Mouse (Mus musculus) liver, adult (tissue): ENCODE measurements at regions not wholly inside any gene's neighbourhood (a gene's known extent, or its start where the extent isn't known, plus 50 kb on each side); places are given as distances from the start of the nearest gene placed in this dataset.

Source experiments
- GATA4 ChIP-seq: IDR thresholded peaks from 2 replicates; pipeline ENCODE4 v1.6.1; 2014; ENCODE audit warnings: mild to moderate bottlenecking, low read length; ENCODE audit not compliant: insufficient replicate concordance

DNA sequence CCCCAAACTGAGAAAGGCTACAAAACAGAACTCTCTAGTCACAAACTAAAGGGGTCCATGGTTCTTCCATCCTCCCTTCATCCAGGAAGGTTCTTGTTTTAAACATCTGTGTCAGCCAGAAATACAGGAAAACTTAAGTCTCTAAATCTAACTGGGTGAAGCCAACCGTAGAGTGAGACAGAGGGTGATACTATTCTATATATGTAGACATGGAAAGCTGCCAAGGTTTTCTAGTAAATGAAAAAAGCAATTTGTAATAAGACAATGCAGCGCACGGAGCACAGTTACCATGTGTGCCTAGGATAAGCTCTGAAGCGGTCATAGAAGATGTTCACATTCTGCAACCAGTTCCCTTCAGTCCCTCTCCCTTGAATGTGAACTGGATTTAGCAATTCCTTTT lies 55.4 kb downstream of the Ppp1r3c start:
- no peak for TF ChIP-seq GATA4

DNA sequence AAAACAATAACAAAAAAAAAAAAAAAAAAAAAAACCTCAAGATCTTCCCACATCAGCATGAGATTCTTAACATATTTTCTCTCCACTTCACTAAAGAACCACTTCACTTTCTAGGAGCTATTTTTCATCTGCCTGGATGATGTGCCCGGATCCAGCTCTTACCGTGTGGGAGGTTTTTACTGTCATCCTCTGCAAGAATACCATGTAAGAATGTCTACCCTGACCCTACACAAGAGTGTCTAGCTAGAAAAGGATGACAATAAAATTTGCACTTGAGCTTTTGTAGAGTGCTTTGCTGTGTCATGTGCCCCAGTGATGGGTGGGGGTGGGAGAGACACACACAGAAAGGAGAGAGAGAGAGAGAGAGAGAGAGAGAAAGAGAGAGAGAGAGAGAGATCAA lies 56.1 kb downstream of the Ppp1r3c start:
- no peak for TF ChIP-seq GATA4

DNA sequence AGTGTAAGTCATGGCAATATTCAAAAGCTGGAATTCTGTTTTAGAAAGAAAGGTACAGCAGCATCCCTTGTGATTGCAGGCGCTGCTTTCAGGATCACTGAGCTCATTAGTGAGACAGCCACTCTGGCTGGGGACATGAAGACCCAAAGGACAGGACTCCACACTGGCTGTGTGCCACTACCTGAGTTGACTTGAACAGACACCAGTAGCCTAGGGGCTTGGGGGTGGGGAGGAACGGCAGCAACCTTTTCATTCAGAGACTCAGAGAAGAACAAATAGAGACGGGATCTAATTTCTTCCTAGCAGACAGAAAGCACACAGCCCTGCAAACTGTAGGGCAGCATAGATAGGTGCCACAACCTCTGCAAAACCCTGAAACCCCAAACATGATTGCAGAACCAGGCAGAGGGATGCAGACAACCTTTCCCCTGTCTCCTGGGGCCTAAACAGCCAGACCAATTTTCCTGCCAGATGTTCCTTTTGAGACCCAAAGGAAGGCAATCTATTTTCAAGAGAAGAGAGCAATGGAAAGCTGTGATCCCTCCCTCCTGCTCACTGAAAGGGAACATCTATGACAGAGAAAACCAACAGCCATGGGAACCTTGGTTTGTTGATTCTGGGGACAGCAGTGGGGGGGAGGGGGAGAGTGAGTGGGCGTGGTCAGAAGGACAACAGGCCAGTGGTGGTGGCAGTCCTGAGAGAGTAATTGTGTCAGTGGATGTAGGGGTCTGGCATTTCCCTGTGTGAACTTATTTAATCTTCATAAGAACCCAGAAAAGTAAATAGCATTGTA lies 57.2 kb downstream of the Ppp1r3c start:
- TF ChIP-seq GATA4 = no peak

DNA sequence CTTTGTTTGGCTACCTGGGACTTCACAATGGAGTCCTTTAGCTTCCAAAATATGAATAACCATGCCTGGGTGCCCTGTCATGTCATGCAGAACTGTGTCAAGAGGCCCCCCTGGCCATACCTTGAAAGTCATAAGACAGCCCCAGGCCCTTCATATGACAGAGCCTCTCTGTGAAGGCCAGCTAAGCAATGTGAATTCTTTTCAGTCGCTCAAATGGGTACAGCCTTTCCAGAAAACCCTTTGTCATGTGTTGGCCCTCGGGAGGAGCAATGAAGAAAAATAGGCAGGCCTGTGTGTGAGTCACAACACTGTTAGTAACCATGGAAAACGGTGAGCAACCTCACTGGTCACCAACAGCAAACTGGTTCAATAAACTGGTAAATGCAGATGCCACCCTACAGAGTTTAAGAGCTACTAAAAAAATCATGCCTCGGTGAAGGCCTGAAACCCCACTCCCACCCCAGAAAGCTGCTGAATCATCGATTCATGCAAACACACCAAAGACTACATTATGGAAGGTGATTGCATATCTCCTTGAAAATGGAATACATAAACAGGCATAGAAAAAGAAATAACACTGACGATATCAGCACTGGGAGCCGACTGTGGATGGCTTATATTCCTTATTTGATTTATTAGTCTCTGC lies 57.9 kb downstream of the Ppp1r3c start:
- no peak for TF ChIP-seq GATA4

DNA sequence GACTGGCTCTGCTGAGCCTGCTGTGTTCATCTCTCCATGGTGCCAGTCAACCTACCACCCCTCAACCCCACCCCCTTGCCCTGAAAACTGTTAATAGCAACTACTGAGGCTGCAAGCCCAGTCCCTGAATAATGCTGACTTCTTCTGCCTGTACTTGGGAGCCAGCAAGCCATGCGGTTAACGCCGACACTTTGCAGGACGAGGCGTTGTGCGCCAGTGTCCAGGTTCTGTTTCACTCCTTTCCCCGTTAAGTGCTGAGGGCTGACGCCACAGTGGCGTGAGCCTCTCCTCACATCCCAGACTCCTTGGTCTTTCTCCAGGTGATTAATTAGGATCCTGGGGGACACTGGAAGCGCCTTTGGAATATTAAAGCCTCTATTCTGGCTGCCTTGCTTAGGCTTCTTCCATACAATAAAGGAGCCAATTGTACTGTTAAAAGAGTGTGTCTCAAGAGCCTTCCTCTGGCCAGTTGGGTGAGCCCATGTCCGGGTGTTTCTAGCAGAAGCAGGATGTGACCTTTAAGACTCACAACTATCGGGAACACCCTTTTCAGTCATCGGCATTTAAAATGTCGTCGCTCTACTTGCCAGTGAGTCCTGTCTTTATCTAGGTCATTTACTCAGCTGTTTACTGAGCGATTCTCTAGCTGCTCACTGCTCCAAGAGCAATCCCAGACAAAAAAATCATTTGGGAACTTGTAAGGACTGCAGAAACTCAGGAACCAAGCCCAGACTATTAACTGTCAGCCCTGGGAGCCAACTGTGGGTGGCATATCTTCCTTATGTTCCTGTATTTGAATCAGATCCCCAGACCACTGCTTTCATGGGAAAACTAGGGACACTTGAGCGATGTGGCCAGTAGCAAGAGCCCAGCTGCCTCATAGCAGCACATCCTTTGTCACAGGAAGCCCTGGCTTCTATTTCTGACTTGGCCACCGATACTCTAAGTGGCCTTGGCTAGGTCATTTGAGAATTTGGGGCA lies 59.1 kb downstream of the Ppp1r3c start:
- no peak for TF ChIP-seq GATA4

DNA sequence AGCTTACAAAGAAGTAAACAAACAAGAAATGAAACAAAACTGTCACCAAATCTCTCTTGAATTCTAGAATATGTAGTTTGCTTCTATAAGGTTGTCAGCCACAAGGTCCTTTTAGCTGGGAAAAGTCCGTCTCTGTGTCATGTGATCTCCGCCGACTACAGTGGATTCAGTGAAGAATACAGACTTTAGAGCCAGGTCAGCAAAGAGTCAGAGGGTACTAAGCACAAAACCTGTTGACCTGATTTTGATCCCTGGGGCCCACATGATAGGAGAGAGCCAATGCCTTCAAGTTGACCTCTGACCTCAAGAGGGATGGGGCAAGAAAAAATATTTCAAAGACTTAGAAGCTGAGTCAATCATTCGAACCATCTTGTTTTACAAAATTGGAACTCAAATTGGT lies 61.5 kb downstream of the Ppp1r3c start:
- no peak for TF ChIP-seq GATA4

DNA sequence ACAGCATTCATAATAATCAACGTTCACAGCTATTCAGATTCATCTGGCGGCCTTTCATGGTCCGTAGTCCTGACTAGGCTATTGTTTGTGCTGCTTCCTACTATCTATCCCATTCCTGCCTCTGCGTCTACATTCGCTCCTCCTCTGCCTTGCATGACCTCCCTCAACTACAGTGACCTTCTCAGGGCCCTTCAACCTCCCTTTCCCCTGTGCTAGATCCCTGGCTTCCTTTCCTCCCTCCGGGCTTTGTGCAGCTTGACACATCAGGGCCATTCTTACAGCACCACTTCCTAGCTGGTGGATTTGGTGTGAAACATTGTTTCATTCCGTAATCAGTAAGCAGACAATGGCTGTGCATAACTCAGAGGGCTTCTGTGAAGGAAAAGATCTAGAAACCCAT lies 65.6 kb downstream of the Ppp1r3c start:
- TF ChIP-seq GATA4 = 0 out of 2 replicates have a peak, but pooled peaks have one; percentile 29
